In the genomic region with DNA sequence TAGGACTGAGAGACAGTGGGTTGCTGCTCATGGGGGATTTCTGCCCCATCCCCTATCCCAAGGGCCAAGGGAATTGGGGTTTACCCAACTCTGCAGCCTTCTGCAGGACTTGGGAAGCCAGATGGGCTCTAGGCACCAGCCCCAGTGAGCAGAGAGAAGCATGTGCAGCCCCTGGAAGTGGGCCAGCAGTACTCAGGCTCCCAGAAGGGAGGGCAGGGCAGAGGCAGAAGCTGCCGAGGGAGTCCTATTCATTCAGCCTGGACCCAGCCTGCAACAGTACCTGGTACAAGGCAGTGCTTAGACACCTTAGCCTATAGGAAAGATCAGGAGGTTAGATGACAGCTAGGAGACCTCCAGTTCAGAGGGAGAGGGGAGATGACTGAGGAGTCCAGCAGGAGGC, we compare ENCODE assay signal across 11 mouse cellular contexts. TPM values are rescaled to one million over a fixed set of nuclear protein-coding genes. Genes with fewer than 3 reads are reported as not detected.
DNase-seq lines count a peak whose midpoint lies in the region; ATAC-seq and TF ChIP-seq lines count a peak whose summit lies in the region.
"Had no signal": no experiment of that assay in that cellular context is flagged by ENCODE, and none has a peak within 500 bp of the region (broad histone marks: within the 10 kb centered on the region; RNA-seq: fewer than 3 reads in every experiment).

No protein-coding gene starts in this region.

- no peak overlapping the region for H3K4me3 ChIP-seq in hindbrain, embryonic 13.5 days
- no peak overlapping the region for H3K4me3 ChIP-seq in hindbrain, embryonic 11.5 days (ENCODE audit: low read depth, low read length)
- no peak overlapping the region for H3K4me3 ChIP-seq in kidney, postnatal 0 days (replicated peaks; ENCODE audit: low read depth, low read length)
- H3K4me3 ChIP-seq in liver, embryonic 11.5 days (ENCODE audit: low read depth, low read length): no peak overlapping the region
- H3K4me3 ChIP-seq: embryonic facial prominence, embryonic 12.5 days had no signal

- peak; percentile 68 for ATAC-seq in hindbrain, embryonic 13.5 days (ENCODE audit: low FRiP score)
- ATAC-seq in hindbrain, embryonic 11.5 days (ENCODE audit: low FRiP score): no peak
- ATAC-seq in kidney, postnatal 0 days (replicated peaks; ENCODE audit: low FRiP score, low read depth): no peak
- no peak for ATAC-seq in liver, embryonic 11.5 days (replicated peaks; ENCODE audit: low FRiP score)

- H3K4me2 ChIP-seq in hindbrain, embryonic 13.5 days: no peak overlapping the region
- no peak overlapping the region for H3K4me2 ChIP-seq in hindbrain, embryonic 11.5 days (replicated peaks; ENCODE audit: low read depth, low read length)
- no peak overlapping the region for H3K4me2 ChIP-seq in kidney, postnatal 0 days (ENCODE audit: low read length)
- H3K4me2 ChIP-seq in liver, embryonic 11.5 days: no peak overlapping the region
- H3K4me2 ChIP-seq: embryonic facial prominence, embryonic 12.5 days had no signal

- WGBS in hindbrain, embryonic 13.5 days: 24% methylated on average over 1 of the region's 1 CpGs
- WGBS in hindbrain, embryonic 11.5 days: 56% methylated on average over 1 of the region's 1 CpGs
- 0% methylated on average over 1 of the region's 1 CpGs for WGBS in kidney, postnatal 0 days
- WGBS in liver, embryonic 11.5 days: 35% methylated on average over 1 of the region's 1 CpGs

- H3K36me3 ChIP-seq in hindbrain, embryonic 13.5 days: no peaks in the 10 kb centered on the region
- no peaks in the 10 kb centered on the region for H3K36me3 ChIP-seq in hindbrain, embryonic 11.5 days (ENCODE audit: control insufficient read depth, insufficient read depth, low read length)
- no peaks in the 10 kb centered on the region for H3K36me3 ChIP-seq in kidney, postnatal 0 days (ENCODE audit: insufficient read depth, low read length)
- H3K36me3 ChIP-seq in liver, embryonic 11.5 days (ENCODE audit: control insufficient read depth, insufficient read depth, low read length): no peaks in the 10 kb centered on the region
- H3K36me3 ChIP-seq: embryonic facial prominence, embryonic 12.5 days; G1E had no signal

- intact Hi-C loops in left cerebral cortex, postnatal 4 days (cut with DNase I): loop anchor here (10.0 kb wide), 1 partner anchor 655 kb away; no protein-coding TSS in a partner anchor

- H3K27me3 ChIP-seq in hindbrain, embryonic 13.5 days: peaks cover 6% of the 10 kb centered on the region; the same call in 1 of the 2 replicates
- H3K27me3 ChIP-seq in hindbrain, embryonic 11.5 days (ENCODE audit: control insufficient read depth, insufficient read depth, low read length): no peaks in the 10 kb centered on the region
- H3K27me3 ChIP-seq in kidney, postnatal 0 days (ENCODE audit: insufficient read depth, low read length): no peaks in the 10 kb centered on the region
- H3K27me3 ChIP-seq in liver, embryonic 11.5 days (replicated peaks; ENCODE audit: control insufficient read depth, insufficient read depth, low read length): peaks cover 2% of the 10 kb centered on the region; the same call in 1 of the 2 replicates

- no peaks in the 10 kb centered on the region for H3K9me3 ChIP-seq in hindbrain, embryonic 13.5 days
- no peaks in the 10 kb centered on the region for H3K9me3 ChIP-seq in hindbrain, embryonic 11.5 days (ENCODE audit: control insufficient read depth, low read length)
- no peaks in the 10 kb centered on the region for H3K9me3 ChIP-seq in kidney, postnatal 0 days (replicated peaks; ENCODE audit: low read length)
- no peaks in the 10 kb centered on the region for H3K9me3 ChIP-seq in liver, embryonic 11.5 days (ENCODE audit: control insufficient read depth, low read length)
- H3K9me3 ChIP-seq: embryonic facial prominence, embryonic 12.5 days; G1E had no signal

- H3K9ac ChIP-seq in hindbrain, embryonic 13.5 days: no peak overlapping the region
- H3K9ac ChIP-seq in hindbrain, embryonic 11.5 days (ENCODE audit: low read depth, low read length): no peak overlapping the region
- H3K9ac ChIP-seq in kidney, postnatal 0 days (ENCODE audit: low read depth, low read length): no peak overlapping the region
- H3K9ac ChIP-seq in liver, embryonic 11.5 days (ENCODE audit: low read depth, low read length): no peak overlapping the region
- H3K9ac ChIP-seq: embryonic facial prominence, embryonic 12.5 days had no signal

- no peak for DNase-seq in hindbrain, embryonic 11.5 days (ENCODE audit: low spot score)
- DNase-seq in NIH3T3 (ENCODE audit: low read depth): peak; percentile 91
- peak; percentile 67 to 80 for DNase-seq in cerebellum, postnatal 36 days
- peak; percentile 29 for DNase-seq in kidney, postnatal 0 days (ENCODE audit: low spot score)
- DNase-seq in left cerebral cortex, postnatal 4 days: peak; percentile 94
- no peak for DNase-seq in liver, embryonic 11.5 days (ENCODE audit: low spot score)
- no peak for DNase-seq in adrenal gland, adult 18-20 months (ENCODE audit: low spot score in 2 of 2)

- H3K4me1 ChIP-seq in hindbrain, embryonic 13.5 days (replicated peaks): peaks cover 7% of the 10 kb centered on the region; the same call in 1 of the 2 replicates
- H3K4me1 ChIP-seq in hindbrain, embryonic 11.5 days (replicated peaks; ENCODE audit: control insufficient read depth, insufficient read depth, low read length): no peaks in the 10 kb centered on the region
- no peaks in the 10 kb centered on the region for H3K4me1 ChIP-seq in kidney, postnatal 0 days (replicated peaks; ENCODE audit: insufficient read depth, low read length)
- no peaks in the 10 kb centered on the region for H3K4me1 ChIP-seq in liver, embryonic 11.5 days (replicated peaks; ENCODE audit: control insufficient read depth, insufficient read depth, low read length)

- TF ChIP-seq CTCF in kidney, postnatal 0 days (IDR thresholded peaks at IDR 0.05; ENCODE audit: low read depth): peak; percentile 46; the same call in 1 of the 2 replicates

- no peak overlapping the region for H3K27ac ChIP-seq in hindbrain, embryonic 13.5 days
- H3K27ac ChIP-seq in hindbrain, embryonic 11.5 days (ENCODE audit: low read depth, low read length): no peak overlapping the region
- H3K27ac ChIP-seq in kidney, postnatal 0 days: no peak overlapping the region
- H3K27ac ChIP-seq in liver, embryonic 11.5 days (ENCODE audit: low read depth, low read length): no peak overlapping the region
- H3K27ac ChIP-seq: embryonic facial prominence, embryonic 12.5 days had no signal

RNA-seq across cellular contexts. Expression of gene Uroc1, which starts 3.1 kb away (rescaled TPM):
- polyA plus RNA-seq in hindbrain, embryonic 13.5 days (2015; fragmentation: Nextera tagmentation; extraction: Ambion mirVana): not detected in 2 replicates
- not detected in 2 replicates for polyA plus RNA-seq in hindbrain, embryonic 11.5 days (2014; fragmentation: Nextera tagmentation; extraction: Ambion mirVana)
- polyA plus RNA-seq in kidney, postnatal 0 days (2015; fragmentation: Nextera tagmentation; extraction: Ambion mirVana): 0.38 and 0.69 TPM in 2 replicates
- total RNA-seq in left cerebral cortex, postnatal 4 days (2021): not detected
- 2.6 and 3.0 TPM in 2 replicates for polyA plus RNA-seq in liver, embryonic 11.5 days (2014; fragmentation: Nextera tagmentation; extraction: Ambion mirVana)
- total RNA-seq in adrenal gland, adult 18-20 months (2021): under 1 TPM; 0.10 to 0.13 TPM
- total RNA-seq: G1E had no signal
- polyA plus RNA-seq: embryonic facial prominence, embryonic 12.5 days; G1E had no signal

RNA-seq across cellular contexts. Expression of gene Chst13, which starts 5.0 kb away (rescaled TPM):
- 0.12 and 0.17 TPM in 2 replicates for polyA plus RNA-seq in hindbrain, embryonic 13.5 days (2015; fragmentation: Nextera tagmentation; extraction: Ambion mirVana)
- polyA plus RNA-seq in hindbrain, embryonic 11.5 days (2014; fragmentation: Nextera tagmentation; extraction: Ambion mirVana): 0.27 TPM in 1 of 2 replicates, not detected in the other
- 4.4 and 6.0 TPM in 2 replicates for polyA plus RNA-seq in kidney, postnatal 0 days (2015; fragmentation: Nextera tagmentation; extraction: Ambion mirVana)
- not detected for total RNA-seq in left cerebral cortex, postnatal 4 days (2021)
- polyA plus RNA-seq in liver, embryonic 11.5 days (2014; fragmentation: Nextera tagmentation; extraction: Ambion mirVana): 16.7 and 17.4 TPM in 2 replicates
- not detected for total RNA-seq in adrenal gland, adult 18-20 months (2021)
- polyA plus RNA-seq: limb, embryonic 11.5 days had no signal

RNA-seq across cellular contexts. Expression of gene BC048671, which starts 28.9 kb away (rescaled TPM):
- polyA plus RNA-seq in hindbrain, embryonic 13.5 days (2015; fragmentation: Nextera tagmentation; extraction: Ambion mirVana): not detected in 2 replicates
- polyA plus RNA-seq in hindbrain, embryonic 11.5 days (2014; fragmentation: Nextera tagmentation; extraction: Ambion mirVana): not detected in 2 replicates
- polyA plus RNA-seq in kidney, postnatal 0 days (2015; fragmentation: Nextera tagmentation; extraction: Ambion mirVana): not detected in 2 replicates
- not detected for total RNA-seq in left cerebral cortex, postnatal 4 days (2021)
- not detected in 2 replicates for polyA plus RNA-seq in liver, embryonic 11.5 days (2014; fragmentation: Nextera tagmentation; extraction: Ambion mirVana)
- not detected for total RNA-seq in adrenal gland, adult 18-20 months (2021)
- total RNA-seq: G1E had no signal
- polyA plus RNA-seq: embryonic facial prominence, embryonic 12.5 days; G1E; limb, embryonic 11.5 days had no signal

RNA-seq across cellular contexts. Expression of gene Zxdc, which starts 39.3 kb away (rescaled TPM):
- 10.5 and 11.2 TPM in 2 replicates for polyA plus RNA-seq in hindbrain, embryonic 13.5 days (2015; fragmentation: Nextera tagmentation; extraction: Ambion mirVana)
- polyA plus RNA-seq in hindbrain, embryonic 11.5 days (2014; fragmentation: Nextera tagmentation; extraction: Ambion mirVana): 10.4 and 11.5 TPM in 2 replicates
- 8.8 and 9.1 TPM in 2 replicates for polyA plus RNA-seq in kidney, postnatal 0 days (2015; fragmentation: Nextera tagmentation; extraction: Ambion mirVana)
- total RNA-seq in left cerebral cortex, postnatal 4 days (2021): 10 to 100 TPM; 27.6 to 30.1 TPM
- 6.6 and 6.9 TPM in 2 replicates for polyA plus RNA-seq in liver, embryonic 11.5 days (2014; fragmentation: Nextera tagmentation; extraction: Ambion mirVana)
- total RNA-seq in adrenal gland, adult 18-20 months (2021): 10 to 100 TPM; 33.0 to 43.5 TPM

Comparison
In these comparisons a context has a peak if more than half of its experiments do, and no peak if none do; other contexts are left out.
1. DNase-seq: peak in NIH3T3 (single experiment), cerebellum, postnatal 36 days (2 of 2), kidney, postnatal 0 days (single experiment) and left cerebral cortex, postnatal 4 days (single experiment); none in hindbrain, embryonic 11.5 days (single experiment), liver, embryonic 11.5 days (single experiment) and adrenal gland, adult 18-20 months (0 of 2).